Mouse (Mus musculus) heart, postnatal 0 days (tissue): ENCODE measurements around the gene Gja5.

Experiments used
- CTCF ChIP-seq: IDR thresholded peaks from 2 replicates; pipeline ENCODE4 v1.5.1; 2016; ENCODE audit warnings: antibody characterized with exemption, control low read depth, low read depth
- EP300 ChIP-seq: IDR thresholded peaks from 2 replicates; pipeline ENCODE4 v1.6.1; 2016; ENCODE audit warnings: antibody characterized with exemption, low read depth

DNA sequence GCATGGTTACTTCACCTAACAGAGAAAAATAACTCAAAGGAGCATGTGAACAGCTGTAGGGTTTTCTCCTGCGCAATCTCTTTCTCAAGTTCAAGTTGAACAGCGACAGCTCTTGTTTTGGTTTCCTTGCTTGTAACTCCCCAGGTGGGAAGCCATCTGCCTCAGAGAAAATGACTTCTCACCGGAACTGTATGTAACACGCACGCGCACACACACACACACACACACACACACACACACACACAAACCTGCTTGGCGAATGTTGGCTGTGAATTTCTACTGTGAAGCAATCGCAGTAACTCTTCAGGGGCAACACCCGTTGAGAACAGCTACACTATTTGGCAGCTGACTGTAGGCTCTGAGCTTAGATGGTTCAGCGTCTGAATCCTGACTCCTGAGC, 98.6 kb downstream of the Gja5 start:
- TF ChIP-seq CTCF (no peak), EP300 (no peak)
